Mouse (Mus musculus) myocyte (in vitro differentiated cells): Measurements from ENCODE around the gene Cd200r2. TPM values are rescaled to one million over a fixed set of nuclear protein-coding genes. Genes with fewer than 3 reads are reported as not detected.
A peak's percentile ranks its signal among the peaks of the same experiment; 100 is the strongest.

Source experiments
- H3K27me3 ChIP-seq: one replicate; pipeline ENCODE4 v1.6.1; 2011; ENCODE audit not compliant: control insufficient read depth, insufficient read depth, insufficient read length
- H3K36me3 ChIP-seq: one replicate; pipeline ENCODE4 v1.6.1; 2011; ENCODE audit not compliant: control insufficient read depth, insufficient read depth
- H3K4me2 ChIP-seq: one replicate; pipeline ENCODE4 v1.6.1; 2011; ENCODE audit warnings: low read depth, control low read depth
- H3K4me3 ChIP-seq: one replicate; pipeline ENCODE4 v1.5.1; 2011; ENCODE audit warnings: mild to moderate bottlenecking, control low read depth, moderate library complexity
- H3K79me2 ChIP-seq: one replicate; pipeline ENCODE4 v1.6.1; 2011; ENCODE audit not compliant: control insufficient read depth, insufficient read depth
- H3ac ChIP-seq: one replicate; pipeline ENCODE4 v1.6.1; 2011; ENCODE audit not compliant: control insufficient read depth, insufficient read length
- CEBPB ChIP-seq: IDR thresholded peaks from 2 replicates; pipeline ENCODE4 v1.6.1; 2011; ENCODE audit warnings: mild to moderate bottlenecking, moderate library complexity; ENCODE audit not compliant: poor library complexity, insufficient read depth, severe bottlenecking
- E2F4 ChIP-seq: IDR thresholded peaks from one replicate; pipeline ENCODE4 v1.6.1; 2011; ENCODE audit warnings: mild to moderate bottlenecking, control low read depth, moderate library complexity; ENCODE audit not compliant: insufficient read depth
- MAX ChIP-seq: IDR thresholded peaks from one replicate; pipeline ENCODE4 v1.6.1; 2011; ENCODE audit warnings: low read depth, mild to moderate bottlenecking, control low read depth
- MYOD1 ChIP-seq, 3 experiments: IDR thresholded peaks; one replicate each; pipeline ENCODE4 v1.6.1; 2011; ENCODE audit warnings: control low read depth in 2 of 3, low read depth in 2 of 3, mild to moderate bottlenecking in 2 of 3, moderate library complexity in 1 of 3; ENCODE audit not compliant: insufficient read length in 2 of 3, control insufficient read depth in 1 of 3
- MYOG ChIP-seq, 3 experiments: IDR thresholded peaks; one replicate each; pipeline ENCODE4 v1.6.1; 2011; ENCODE audit warnings: control low read depth in 2 of 3, low read depth in 2 of 3, mild to moderate bottlenecking in 2 of 3; ENCODE audit not compliant: insufficient read length in 2 of 3, control insufficient read depth in 1 of 3, insufficient read depth in 1 of 3
- POLR2A ChIP-seq: IDR thresholded peaks from one replicate; pipeline ENCODE4 v1.6.1; 2011; ENCODE audit warnings: low read depth, mild to moderate bottlenecking, control low read depth, moderate library complexity; ENCODE audit not compliant: insufficient read length
- POLR2AphosphoS2 ChIP-seq: IDR thresholded peaks from one replicate; pipeline ENCODE4 v1.6.1; 2011; ENCODE audit warnings: low read depth, control low read depth; ENCODE audit not compliant: insufficient read length
- REST ChIP-seq: IDR thresholded peaks from one replicate; pipeline ENCODE4 v1.6.1; 2011; ENCODE audit warnings: mild to moderate bottlenecking, control low read depth, moderate library complexity; ENCODE audit not compliant: insufficient read depth, insufficient read length
- SRF ChIP-seq: IDR thresholded peaks from one replicate; pipeline ENCODE4 v1.6.1; 2011; ENCODE audit warnings: low read depth; ENCODE audit not compliant: control insufficient read depth, insufficient read length
- TCF12 ChIP-seq: IDR thresholded peaks from one replicate; pipeline ENCODE4 v1.6.1; 2011; ENCODE audit warnings: mild to moderate bottlenecking, control low read depth; ENCODE audit not compliant: poor library complexity, insufficient read depth, severe bottlenecking
- TCF3 ChIP-seq: IDR thresholded peaks from one replicate; pipeline ENCODE4 v1.6.1; 2011; ENCODE audit warnings: low read depth, control low read depth; ENCODE audit not compliant: insufficient read length
- USF1 ChIP-seq: IDR thresholded peaks from one replicate; pipeline ENCODE4 v1.6.1; 2011; ENCODE audit warnings: low read depth, mild to moderate bottlenecking, control low read depth, moderate library complexity
- polyA plus RNA-seq: library from polyadenylated mRNA; unstranded; fragments of >200 nt; fragmentation: generic; extraction: Trizol; gene quantifications from one replicate; pipeline ENCODE4 v1.2.1, GENCODE M21; 2012; ENCODE audit warnings: missing spikeins

The Cd200r2 gene
- polyA plus RNA-seq, 1 experiment, result 0.41 TPM

- no peaks in the 10 kb centered on the region for H3K27me3 ChIP-seq
- H3K79me2 ChIP-seq, result no peaks in the 10 kb centered on the region
- peak overlapping the region; percentile 59 for H3K4me2 ChIP-seq
- no peaks in the 10 kb centered on the region for H3K36me3 ChIP-seq
- no peak overlapping the region for H3ac ChIP-seq
- no peak overlapping the region for H3K4me3 ChIP-seq
- TF ChIP-seq MYOD1 (IDR thresholded peaks at IDR 0.05; ENCODE audit: control insufficient read depth in 1 of 3, insufficient read length in 2 of 3, low read depth in 2 of 3) (no peak), POLR2AphosphoS2 (no peak), TCF3 (no peak), CEBPB (0 out of 2 replicates have a peak, but pooled peaks have one; percentile 56), USF1 (no peak)
Observed at GRCm38 (mm10) chr16:44951360-44952114, 84.6 kb downstream of the Cd200r2 start.

GRCm38 (mm10) chr16:44962296-44962695 lies 95.4 kb downstream of the Cd200r2 start:
- no peak overlapping the region for H3K4me2 ChIP-seq
- H3K27me3 ChIP-seq, result no peaks in the 10 kb centered on the region
- H3K36me3 ChIP-seq, result no peaks in the 10 kb centered on the region
- H3K4me3 ChIP-seq, result no peak overlapping the region
- TF ChIP-seq REST (no peak), POLR2AphosphoS2 (no peak), MAX (no peak), TCF3 (no peak), SRF (no peak), E2F4 (no peak)
- no peak overlapping the region for H3ac ChIP-seq
- no peaks in the 10 kb centered on the region for H3K79me2 ChIP-seq

GRCm38 (mm10) chr16:44962777-44963176 lies 95.9 kb downstream of the Cd200r2 start:
- H3K36me3 ChIP-seq, result no peaks in the 10 kb centered on the region

GRCm38 (mm10) chr16:44964526-44965374 lies 97.9 kb downstream of the Cd200r2 start:
- no peaks in the 10 kb centered on the region for H3K27me3 ChIP-seq
- no peak overlapping the region for H3K4me2 ChIP-seq
- no peaks in the 10 kb centered on the region for H3K36me3 ChIP-seq
- H3ac ChIP-seq, result no peak overlapping the region
- H3K79me2 ChIP-seq, result no peaks in the 10 kb centered on the region
- no peak overlapping the region for H3K4me3 ChIP-seq
- TF ChIP-seq MYOD1 (IDR thresholded peaks at IDR 0.05; ENCODE audit: control insufficient read depth in 1 of 3, insufficient read length in 2 of 3, low read depth in 2 of 3), result no peak
- TF ChIP-seq REST, result no peak
- no peak for TF ChIP-seq TCF12
- TF ChIP-seq SRF, result no peak
- TF ChIP-seq E2F4, result no peak
- TF ChIP-seq MYOG (IDR thresholded peaks at IDR 0.05; ENCODE audit: control insufficient read depth in 1 of 3, insufficient read depth in 1 of 3, insufficient read length in 2 of 3, low read depth in 2 of 3), result no peak
- TF ChIP-seq MAX, result no peak
- no peak for TF ChIP-seq POLR2AphosphoS2
- no peak for TF ChIP-seq TCF3
- no peak for TF ChIP-seq CEBPB
- no peak for TF ChIP-seq POLR2A
- no peak for TF ChIP-seq USF1

More at GRCm38 (mm10) chr16:44962777-44963176, 95.9 kb downstream of the Cd200r2 start:
- no peak overlapping the region for H3ac ChIP-seq
- no peaks in the 10 kb centered on the region for H3K79me2 ChIP-seq
- no peak overlapping the region for H3K4me3 ChIP-seq
- H3K27me3 ChIP-seq, result no peaks in the 10 kb centered on the region
- TF ChIP-seq MAX (no peak), REST (no peak), E2F4 (no peak), USF1 (no peak), POLR2A (no peak), CEBPB (no peak), MYOD1 (IDR thresholded peaks at IDR 0.05; ENCODE audit: control insufficient read depth in 1 of 3, insufficient read length in 2 of 3, low read depth in 2 of 3) (no peak), TCF3 (no peak), TCF12 (no peak), SRF (no peak), MYOG (IDR thresholded peaks at IDR 0.05; ENCODE audit: control insufficient read depth in 1 of 3, insufficient read depth in 1 of 3, insufficient read length in 2 of 3, low read depth in 2 of 3) (no peak), POLR2AphosphoS2 (no peak)
- no peak overlapping the region for H3K4me2 ChIP-seq

GRCm38 (mm10) chr16:44965428-44965827 lies 98.5 kb downstream of the Cd200r2 start:
- TF ChIP-seq CEBPB (no peak), USF1 (no peak), TCF12 (no peak), MYOG (IDR thresholded peaks at IDR 0.05; ENCODE audit: control insufficient read depth in 1 of 3, insufficient read depth in 1 of 3, insufficient read length in 2 of 3, low read depth in 2 of 3) (no peak), POLR2AphosphoS2 (no peak), MAX (no peak), MYOD1 (IDR thresholded peaks at IDR 0.05; ENCODE audit: control insufficient read depth in 1 of 3, insufficient read length in 2 of 3, low read depth in 2 of 3) (no peak), POLR2A (no peak), E2F4 (no peak), SRF (no peak), REST (no peak), TCF3 (no peak)
- no peaks in the 10 kb centered on the region for H3K36me3 ChIP-seq
- H3K27me3 ChIP-seq, result no peaks in the 10 kb centered on the region
- H3ac ChIP-seq, result no peak overlapping the region
- no peak overlapping the region for H3K4me3 ChIP-seq
- no peaks in the 10 kb centered on the region for H3K79me2 ChIP-seq
- H3K4me2 ChIP-seq, result no peak overlapping the region
